Mouse (Mus musculus) erythroblast, adult 5-6 weeks (primary cell): ENCODE data around the gene Miga2. TPM values are rescaled to one million over a fixed set of nuclear protein-coding genes. Genes with fewer than 3 reads are reported as not detected.

Experiments used
- ATAC-seq: replicated peaks from 2 replicates; pipeline ENCODE4 v1.8.0; 2016; ENCODE audit warnings: moderate number of reproducible peaks, mild to moderate bottlenecking, moderate TSS enrichment, inconsistent platforms; ENCODE audit not compliant: poor library complexity, low FRiP score, severe bottlenecking
- total RNA-seq, 2 experiments: library from RNA; stranded (forward) in 1 of 2; stranded (reverse) in 1 of 2; fragments of 150-400 nt in 1 of 2; fragments of 200-764, 138-1000 nt in 1 of 2; gene quantifications; 2 replicates each; pipeline versions ENCODE4 v1.2.3 to v1.2.4; 2015 to 2017; ENCODE audit warnings: low replicate concordance in 2 of 2

Miga2 gene
- total RNA-seq, 2 experiments from 2014 or later: 1.5 to 5.8 TPM

DNA sequence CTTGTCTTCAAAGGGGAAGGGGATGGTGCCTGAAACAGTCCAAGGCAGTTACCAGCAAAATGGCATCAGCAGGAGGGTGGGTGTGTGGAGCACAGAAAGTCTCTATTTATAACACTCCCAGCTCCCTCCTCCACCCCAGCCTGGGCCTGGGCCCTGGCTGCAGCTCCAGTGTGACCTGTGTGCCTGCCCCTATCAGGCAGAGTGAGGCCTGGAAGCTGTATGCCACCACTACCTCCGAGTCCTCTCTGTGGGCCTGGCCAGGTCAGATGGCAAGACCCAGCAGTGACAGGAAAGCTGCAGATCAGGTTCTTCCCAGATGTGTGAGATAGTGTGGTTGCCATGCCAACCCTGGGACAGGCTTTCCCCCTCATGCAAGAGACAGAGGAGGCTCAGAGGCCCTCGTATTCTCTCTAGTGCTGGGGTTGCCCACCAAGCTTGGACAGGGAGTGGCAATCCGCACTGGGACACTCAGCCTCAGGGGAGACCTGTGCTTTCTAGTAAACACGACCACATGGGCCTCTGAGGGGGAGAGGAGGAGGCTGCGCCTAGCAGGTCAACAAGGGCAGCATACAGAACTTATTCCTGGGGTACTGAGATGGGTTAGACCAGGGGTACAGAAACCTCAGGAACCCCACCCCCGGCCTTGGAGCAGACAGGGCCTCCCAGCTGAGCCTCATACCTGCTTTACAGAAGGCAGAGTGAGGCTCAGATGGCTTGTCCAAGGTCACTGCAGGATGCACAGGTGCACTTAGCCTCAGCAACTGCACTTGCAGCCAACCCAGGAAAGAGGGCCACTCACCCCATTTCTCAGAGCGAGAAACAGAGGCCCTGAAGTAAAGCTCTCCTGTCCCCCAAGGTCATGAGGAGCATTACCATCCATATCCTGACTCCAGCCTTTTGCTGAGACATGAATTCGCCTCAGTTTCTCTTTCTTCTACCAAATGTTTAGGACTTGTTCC lies 6.2 kb upstream of the Miga2 start:
- 0 out of 2 replicates have a peak, but pooled peaks have one; percentile 6 for ATAC-seq

GRCm38 (mm10) chr2:30358533-30359531 lies 5.2 kb upstream of the Miga2 start, which contains the start of gene Sh3glb2:
TSS of gene Sh3glb2 (minus strand) at chr2:30359337.
- peak; percentile 53 for ATAC-seq

- no peak for ATAC-seq
Measured at GRCm38 (mm10) chr2:30360626-30361025, 3.4 kb upstream of the Miga2 start.

DNA sequence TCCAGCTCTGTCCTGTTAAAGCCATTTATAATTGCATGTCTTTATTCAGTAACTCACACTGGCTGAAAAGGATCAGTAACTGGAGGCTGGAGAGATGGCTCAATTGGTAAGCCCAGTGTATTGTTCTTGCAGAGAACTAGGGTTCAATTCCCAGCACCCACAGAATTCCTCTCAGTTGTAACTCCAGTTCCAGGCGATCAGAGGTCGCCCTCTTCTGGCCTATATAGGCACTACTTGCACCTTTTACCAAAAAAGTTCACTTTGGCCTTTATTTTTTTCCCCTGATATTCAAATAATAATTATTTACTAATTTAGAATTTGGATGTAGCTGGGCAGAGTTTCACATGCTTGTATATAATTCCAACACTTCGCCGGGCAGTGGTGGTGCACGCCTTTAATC lies 1.2 kb upstream of the Miga2 start:
- no peak for ATAC-seq

- no peak for ATAC-seq
Measured at GRCm38 (mm10) chr2:30365281-30366069, 1.4 kb downstream of the Miga2 start.

- no peak for ATAC-seq
Measured at GRCm38 (mm10) chr2:30366203-30366602, 2.2 kb downstream of the Miga2 start.

- ATAC-seq: no peak
Measured at GRCm38 (mm10) chr2:30371544-30371943, 7.5 kb downstream of the Miga2 start.

- no peak for ATAC-seq
Measured at GRCm38 (mm10) chr2:30372726-30373125, 8.7 kb downstream of the Miga2 start.

DNA sequence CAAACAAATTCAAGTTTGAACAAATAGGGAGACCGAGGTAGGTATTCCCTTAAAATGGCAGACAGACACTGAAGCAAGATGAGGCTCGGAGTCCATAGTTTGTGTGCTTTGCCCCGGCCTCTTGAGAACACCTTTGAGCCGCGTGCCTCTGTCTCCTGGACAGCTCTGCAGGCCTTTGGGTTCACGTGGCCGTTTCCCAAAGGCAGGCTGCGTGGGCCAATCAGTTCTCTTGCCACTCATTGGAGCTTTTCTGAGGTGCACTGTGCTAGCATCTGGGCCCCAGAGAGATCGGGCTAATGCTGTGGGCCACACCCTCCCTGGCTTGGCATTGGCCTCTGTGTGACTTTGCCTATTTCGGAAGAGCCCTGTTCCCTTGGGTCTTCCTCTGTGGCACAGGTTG lies 11.9 kb downstream of the Miga2 start:
- no peak for ATAC-seq

DNA sequence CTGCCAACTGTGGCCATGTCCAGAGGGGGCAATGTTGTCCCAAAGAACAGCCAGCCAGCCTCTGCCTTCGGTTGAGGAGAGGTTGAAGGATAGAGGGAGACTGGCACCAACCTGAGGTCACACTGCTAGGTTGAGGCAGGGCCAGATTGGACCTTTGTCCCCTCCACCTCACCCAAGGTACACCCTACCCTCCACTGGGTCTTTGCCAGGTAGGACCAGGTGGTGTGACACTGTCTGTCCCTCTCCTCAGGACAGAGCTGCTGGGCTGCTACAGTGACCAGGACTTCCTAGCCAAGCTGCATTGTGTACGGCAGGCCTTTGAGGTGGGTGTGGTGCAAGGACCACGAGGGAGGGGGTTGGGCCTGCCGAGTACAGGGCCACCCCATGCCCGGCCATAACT lies 13.7 kb downstream of the Miga2 start:
- ATAC-seq: no peak

DNA sequence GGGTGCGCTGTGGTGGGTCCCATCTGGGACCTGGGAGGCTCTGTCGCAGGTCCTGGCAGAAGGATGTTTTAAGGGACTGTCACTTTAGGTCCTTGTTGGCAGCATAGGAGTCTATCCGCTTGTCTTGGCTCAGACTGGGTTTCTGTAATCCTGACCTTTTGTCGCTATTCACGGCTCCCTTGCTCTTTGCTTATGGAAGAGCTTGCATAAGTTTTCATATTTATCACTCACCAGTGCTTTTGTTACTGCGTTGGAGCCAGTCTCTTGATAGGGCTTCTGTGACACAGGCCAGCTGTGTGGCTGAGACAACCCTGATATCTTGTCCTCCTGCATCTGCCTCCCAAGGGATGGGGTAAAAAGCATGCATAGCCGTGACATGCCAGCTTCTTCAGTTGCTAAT lies 15.3 kb downstream of the Miga2 start:
- no peak for ATAC-seq

GRCm38 (mm10) chr2:30380564-30381376 lies 16.7 kb downstream of the Miga2 start:
- 0 out of 2 replicates have a peak, but pooled peaks have one; percentile 1 for ATAC-seq

- peak; percentile 54 for ATAC-seq
Measured at GRCm38 (mm10) chr2:30381377-30381725, 17.3 kb downstream of the Miga2 start.

- no peak for ATAC-seq
Measured at GRCm38 (mm10) chr2:30384814-30385213, 20.8 kb downstream of the Miga2 start.

GRCm38 (mm10) chr2:30385591-30385990 lies 21.6 kb downstream of the Miga2 start:
- no peak for ATAC-seq

DNA sequence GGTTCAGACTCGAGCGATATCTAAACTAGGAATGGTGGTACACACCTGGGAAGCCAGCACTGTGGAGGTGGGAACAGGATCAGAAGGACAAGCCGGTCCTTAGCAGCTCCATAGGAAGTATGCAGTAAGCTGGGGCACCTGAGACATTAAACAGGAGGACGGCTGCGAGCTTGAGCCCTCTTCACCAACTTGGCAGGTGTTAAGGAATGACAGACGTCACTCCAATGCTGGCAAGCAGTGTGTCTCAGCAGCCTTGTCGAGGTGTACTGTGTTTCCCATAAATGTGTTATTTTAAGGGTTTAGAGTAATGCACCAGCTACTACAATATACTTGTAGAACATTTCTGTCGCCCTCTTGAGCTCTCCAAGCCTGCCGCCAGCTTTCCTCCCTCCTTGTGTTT lies 22.9 kb downstream of the Miga2 start:
- no peak for ATAC-seq

DNA sequence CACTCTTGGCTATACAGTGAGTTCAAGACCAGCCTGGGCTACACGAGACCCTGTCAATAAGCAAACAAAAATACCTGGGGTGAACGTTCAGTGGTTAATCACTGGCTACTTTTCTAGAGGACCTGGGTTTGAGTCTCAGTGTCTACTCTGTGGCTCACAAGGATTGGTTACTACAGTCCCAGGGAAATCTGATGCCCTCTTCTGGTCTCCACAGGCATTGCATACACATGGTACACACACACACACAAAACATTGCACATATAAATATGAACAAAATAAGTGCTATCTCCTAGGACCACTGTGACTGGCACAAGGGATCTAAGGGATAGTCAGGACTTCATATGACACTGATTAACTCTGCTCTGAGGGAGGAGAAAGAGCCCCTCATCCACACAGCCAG lies 25.0 kb downstream of the Miga2 start:
- ATAC-seq: no peak

DNA sequence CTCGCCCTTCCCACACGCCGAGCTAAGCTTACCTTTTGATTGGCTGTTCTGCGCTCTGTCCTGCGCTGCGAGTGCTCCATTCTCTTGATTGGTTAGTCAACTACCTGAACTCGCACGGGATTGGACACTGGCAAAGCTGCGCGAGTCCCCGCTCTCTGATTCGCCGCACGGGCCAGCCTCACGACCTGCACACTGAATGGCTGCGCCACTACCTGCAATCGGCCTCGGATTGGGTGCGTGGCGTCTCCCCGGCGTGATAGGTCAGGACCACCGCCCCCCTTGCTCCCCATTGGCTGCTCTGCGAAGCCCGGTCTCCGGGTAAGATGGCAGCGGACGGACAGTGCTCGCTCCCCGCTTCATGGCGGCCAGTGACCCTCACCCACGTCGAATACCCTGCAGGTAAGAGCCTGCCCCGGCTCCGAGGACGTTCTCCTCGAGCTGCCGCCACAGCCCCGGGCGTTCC lies 28.1 kb downstream of the Miga2 start, which contains the start of gene Dolpp1:
Gene Dolpp1, plus strand, starts transcription at position 141 of the 463 bp plus-strand sequence.
- ATAC-seq: peak; percentile 93
